Mouse (Mus musculus) ES-E14 (cell line): ENCODE results near the gene Aox4. TPM values are rescaled to one million over a fixed set of nuclear protein-coding genes. Genes with fewer than 3 reads are reported as not detected.

Experiments
- DNase-seq: peaks from one replicate; pipeline ENCODE4 v3.0.0-alpha.2; 2013; ENCODE audit warnings: low read depth, low spot score
- H3K27ac ChIP-seq: 2 replicates; pipeline ENCODE4 v1.5.1; 2012; ENCODE audit warnings: low read depth, mild to moderate bottlenecking, low read length, moderate library complexity, mixed read lengths; ENCODE audit not compliant: poor library complexity, insufficient read depth, severe bottlenecking
- H3K36me3 ChIP-seq: 2 replicates; pipeline ENCODE4 v1.6.1; 2012; ENCODE audit warnings: mild to moderate bottlenecking, low read length, moderate library complexity, mixed read lengths; ENCODE audit not compliant: control insufficient read depth, poor library complexity, insufficient read depth, severe bottlenecking
- H3K4me1 ChIP-seq, 2 experiments: fragments of 150-350 bp in 1 of 2; sonication (generic) in 1 of 2; 2 replicates each; pipeline ENCODE4 v1.6.1; 2012; ENCODE audit warnings: low read length in 2 of 2, mild to moderate bottlenecking in 1 of 2, mixed read lengths in 1 of 2; ENCODE audit not compliant: control insufficient read depth in 2 of 2, insufficient read depth in 2 of 2, poor library complexity in 1 of 2
- H3K4me3 ChIP-seq, 2 experiments: fragments of 150-350 bp in 1 of 2; sonication (generic) in 1 of 2; 2 replicates each; pipeline ENCODE4 v1.5.1; 2012; ENCODE audit warnings: low read length in 2 of 2, low read depth in 1 of 2, mild to moderate bottlenecking in 1 of 2, mixed read lengths in 1 of 2; ENCODE audit not compliant: insufficient read depth in 1 of 2, poor library complexity in 1 of 2, severe bottlenecking in 1 of 2
- H3K9ac ChIP-seq: 2 replicates; pipeline ENCODE4 v1.6.1; 2012; ENCODE audit warnings: low read depth, mild to moderate bottlenecking, low read length, mixed read lengths; ENCODE audit not compliant: poor library complexity, insufficient read depth, severe bottlenecking
- H3K9me3 ChIP-seq: fragments of 150-350 bp; sonication (generic); 2 replicates; pipeline ENCODE4 v1.6.1; 2012; ENCODE audit warnings: low read depth, mild to moderate bottlenecking, low read length; ENCODE audit not compliant: control insufficient read depth, insufficient read depth
- CHD2 ChIP-seq: IDR thresholded peaks from 2 replicates; pipeline ENCODE4 v1.6.1; 2014; ENCODE audit warnings: mild to moderate bottlenecking, low read depth, low read length, inconsistent platforms
- HCFC1 ChIP-seq: IDR thresholded peaks from 2 replicates; pipeline ENCODE4 v1.6.1; 2012; ENCODE audit warnings: low read length, inconsistent platforms, borderline replicate concordance; ENCODE audit not compliant: insufficient read depth
- MAFK ChIP-seq: IDR thresholded peaks from 2 replicates; pipeline ENCODE4 v1.6.1; 2014; ENCODE audit warnings: mild to moderate bottlenecking, low read depth, low read length, inconsistent platforms; ENCODE audit not compliant: insufficient read depth
- ZC3H11A ChIP-seq: IDR thresholded peaks from 2 replicates; pipeline ENCODE4 v1.6.1; 2012; ENCODE audit warnings: low read depth, mild to moderate bottlenecking, inconsistent platforms, low read length, borderline replicate concordance
- ZNF384 ChIP-seq: IDR thresholded peaks from 2 replicates; pipeline ENCODE4 v1.6.1; 2012; ENCODE audit warnings: low read depth, low read length, inconsistent platforms
- in situ Hi-C, 2 experiments: fragments of 600-800 bp; cut with MboI; formaldehyde crosslinking; loops; one replicate each; pipeline ENCODE4 v1.15.1; 2025; ENCODE audit warnings: low sequenced_read_pairs in 2 of 2, inconsistent platforms in 1 of 2; ENCODE audit not compliant: unreplicated experiment in 2 of 2
- total RNA-seq: library from RNA; depleted of rRNA; stranded (reverse); fragments of 300-350 nt; gene quantifications from 2 replicates; pipeline ENCODE4 v1.2.3, GENCODE M21; 2012

The Aox4 gene
- total RNA-seq, 1 experiment, result 0.49 TPM

- Histone ChIP-seq H3K36me3 (no peaks in the 10 kb centered on the region), H3K4me1 (peaks cover 3 to 4% of the 10 kb centered on the region in 2 experiments; a peak in 1 of 4 replicates), H3K9me3 (no peaks in the 10 kb centered on the region), H3K4me3 (no peak overlapping the region), H3K27ac (no peak overlapping the region), H3K9ac (no peak overlapping the region)
- TF ChIP-seq HCFC1 (no peak), ZC3H11A (no peak), ZNF384 (no peak), MAFK (no peak), CHD2 (no peak)
- no peak for DNase-seq
- in situ Hi-C loops, result loop anchor here in 1 of 2 experiments (25.0 kb wide), 1 partner anchor 876 kb away; the partner anchor contains the start of genes Maip1 and Tyw5
Observed at GRCm38 (mm10) chr1:58288091-58288490, 77.9 kb downstream of the Aox4 start.

GRCm38 (mm10) chr1:58289863-58290469 lies 79.8 kb downstream of the Aox4 start:
- TF ChIP-seq ZNF384 (no peak), HCFC1 (no peak), MAFK (no peak)
- H3K36me3 ChIP-seq, result no peaks in the 10 kb centered on the region
- H3K9me3 ChIP-seq, result no peaks in the 10 kb centered on the region
- H3K4me1 ChIP-seq, result peaks cover 3 to 4% of the 10 kb centered on the region in 2 experiments; a peak in 1 of 4 replicates
- H3K9ac ChIP-seq, result no peak overlapping the region
- DNase-seq, result no peak
- no peak overlapping the region for H3K27ac ChIP-seq
- H3K4me3 ChIP-seq, result no peak overlapping the region
- in situ Hi-C loops, result loop anchor here (10.0 to 25.0 kb wide), 3 partner anchors 145 to 878 kb away; partner anchors contain the start of genes Maip1 (in 1 of the 2) and Tyw5 (in 1 of the 2)

- Histone ChIP-seq H3K27ac (no peak overlapping the region), H3K9me3 (no peaks in the 10 kb centered on the region), H3K4me3 (no peak overlapping the region), H3K4me1 (peaks cover 3 to 4% of the 10 kb centered on the region in 2 experiments; a peak in 1 of 4 replicates), H3K9ac (no peak overlapping the region), H3K36me3 (no peaks in the 10 kb centered on the region)
- in situ Hi-C loops, result loop anchor here (10.0 to 25.0 kb wide), 3 partner anchors 147 to 879 kb away; partner anchors contain the start of genes Maip1 (in 1 of the 2) and Tyw5 (in 1 of the 2)
- TF ChIP-seq MAFK, result no peak
- no peak for TF ChIP-seq ZC3H11A
- TF ChIP-seq ZNF384, result no peak
- no peak for TF ChIP-seq HCFC1
- TF ChIP-seq CHD2, result no peak
- DNase-seq, result no peak
Observed at GRCm38 (mm10) chr1:58291394-58292300, 81.5 kb downstream of the Aox4 start.

- Histone ChIP-seq H3K36me3 (no peaks in the 10 kb centered on the region), H3K27ac (no peak overlapping the region), H3K9ac (no peak overlapping the region), H3K9me3 (no peaks in the 10 kb centered on the region), H3K4me3 (no peak overlapping the region), H3K4me1 (peaks cover 1 to 3% of the 10 kb centered on the region in 2 experiments; a peak in 1 of 4 replicates)
- no peak for TF ChIP-seq MAFK
- no peak for TF ChIP-seq ZC3H11A
- TF ChIP-seq HCFC1, result no peak
- TF ChIP-seq ZNF384, result no peak
- no peak for TF ChIP-seq CHD2
- no peak for DNase-seq
- in situ Hi-C loops, result loop anchor here (10.0 to 25.0 kb wide), 3 partner anchors 150 to 882 kb away; partner anchors contain the start of genes Maip1 (in 1 of the 2) and Tyw5 (in 1 of the 2)
Observed at GRCm38 (mm10) chr1:58294730-58295129, 84.5 kb downstream of the Aox4 start.
